Mouse (Mus musculus) neural tube, embryonic 14.5 days (tissue): ENCODE results near the gene Mknk1. TPM values are rescaled to one million over a fixed set of nuclear protein-coding genes. Genes with fewer than 3 reads are reported as not detected.

Source experiments
- ATAC-seq: fragments of 200-750 bp; cut with Nextera tagmentation; 2 replicates; pipeline ENCODE4 v1.8.0; 2017; ENCODE audit warnings: low read depth, mild to moderate bottlenecking, moderate TSS enrichment, moderate library complexity
- H3K27ac ChIP-seq: fragments of 300-500 bp; sonication (generic); 2 replicates; pipeline ENCODE4 v1.5.1; 2014; ENCODE audit warnings: low read depth, mild to moderate bottlenecking, control low read depth, low read length, moderate library complexity, mixed read lengths
- H3K27me3 ChIP-seq: fragments of 300-500 bp; sonication (generic); 2 replicates; pipeline ENCODE4 v1.6.1; 2014; ENCODE audit warnings: low read length; ENCODE audit not compliant: control insufficient read depth, insufficient read depth
- H3K36me3 ChIP-seq: fragments of 300-500 bp; sonication (generic); 2 replicates; pipeline ENCODE4 v1.6.1; 2014; ENCODE audit warnings: low read length, mixed read lengths; ENCODE audit not compliant: control insufficient read depth, insufficient read depth
- H3K4me1 ChIP-seq: fragments of 300-500 bp; sonication (generic); 2 replicates; pipeline ENCODE4 v1.6.1; 2014; ENCODE audit warnings: low read length; ENCODE audit not compliant: control insufficient read depth, insufficient read depth
- H3K4me2 ChIP-seq: fragments of 300-500 bp; sonication (generic); 2 replicates; pipeline ENCODE4 v1.6.1; 2014; ENCODE audit warnings: mild to moderate bottlenecking, low read depth, low read length, control low read depth
- H3K4me3 ChIP-seq: fragments of 300-500 bp; sonication (generic); 2 replicates; pipeline ENCODE4 v1.5.1; 2014; ENCODE audit warnings: low read depth, low read length, control low read depth, mixed read lengths
- H3K9ac ChIP-seq: fragments of 300-500 bp; sonication (generic); replicated peaks from 2 replicates; pipeline ENCODE4 v1.6.1; 2014; ENCODE audit warnings: low read depth, mild to moderate bottlenecking, control low read depth, low read length, mixed read lengths
- H3K9me3 ChIP-seq: fragments of 300-500 bp; sonication (generic); 2 replicates; pipeline ENCODE4 v1.6.1; 2016; ENCODE audit warnings: low read length; ENCODE audit not compliant: control insufficient read depth
- WGBS: fragments of 180-500 bp; shearing (Covaris S2); extraction: QIAGEN DNeasy Blood & Tissue Kit; methylation state at CpG from one replicate; pipeline ENCODE4 v1.1.7; 2014; 5-methylcytosine and 5-hydroxymethylcytosine counted together
- polyA plus RNA-seq: library from polyadenylated mRNA; unstranded; fragments of >200 nt; fragmentation: Nextera tagmentation; extraction: Ambion mirVana; gene quantifications from 2 replicates; pipeline ENCODE4 v1.2.1, GENCODE M21; 2014

The Mknk1 gene
- polyA plus RNA-seq, 1 experiment from 2014 or later, result 19.9 TPM

- WGBS, result 55% methylated on average over 2 of the region's 2 CpGs
- H3K9ac ChIP-seq, result no peak overlapping the region
- H3K27ac ChIP-seq, result no peak overlapping the region
- H3K4me3 ChIP-seq, result no peak overlapping the region
- H3K27me3 ChIP-seq, result no peaks in the 10 kb centered on the region
- H3K4me1 ChIP-seq, result no peaks in the 10 kb centered on the region
- ATAC-seq, result no peak
- no peaks in the 10 kb centered on the region for H3K36me3 ChIP-seq
- no peaks in the 10 kb centered on the region for H3K9me3 ChIP-seq
- no peak overlapping the region for H3K4me2 ChIP-seq
Measured at GRCm38 (mm10) chr4:115832040-115832439, 7.0 kb upstream of the Mknk1 start.

GRCm38 (mm10) chr4:115835576-115835975 lies 3.4 kb upstream of the Mknk1 start:
- WGBS, result 81% methylated on average over 2 of the region's 2 CpGs
- no peak overlapping the region for H3K9ac ChIP-seq
- H3K27me3 ChIP-seq, result no peaks in the 10 kb centered on the region

GRCm38 (mm10) chr4:115838196-115838595 lies 802 bp upstream of the Mknk1 start:
- Histone ChIP-seq H3K27ac (no peak overlapping the region), H3K4me3 (no peak overlapping the region), H3K27me3 (no peaks in the 10 kb centered on the region), H3K4me2 (peak overlapping the region; percentile 75; the same call in 1 of the 2 replicates), H3K9ac (no peak overlapping the region), H3K9me3 (no peaks in the 10 kb centered on the region), H3K4me1 (peaks cover 5% of the 10 kb centered on the region; the same call in 1 of the 2 replicates), H3K36me3 (no peaks in the 10 kb centered on the region)
- ATAC-seq, result no peak
- 60% methylated on average over 4 of the region's 4 CpGs for WGBS

More at GRCm38 (mm10) chr4:115835576-115835975, 3.4 kb upstream of the Mknk1 start:
- Histone ChIP-seq H3K9me3 (no peaks in the 10 kb centered on the region), H3K36me3 (no peaks in the 10 kb centered on the region), H3K4me3 (no peak overlapping the region), H3K4me1 (peaks cover 5% of the 10 kb centered on the region; the same call in 1 of the 2 replicates), H3K4me2 (no peak overlapping the region), H3K27ac (no peak overlapping the region)
- no peak for ATAC-seq

- Histone ChIP-seq H3K4me1 (peaks cover 5% of the 10 kb centered on the region; the same call in 1 of the 2 replicates), H3K27ac (no peak overlapping the region), H3K36me3 (no peaks in the 10 kb centered on the region), H3K9me3 (no peaks in the 10 kb centered on the region), H3K9ac (no peak overlapping the region), H3K27me3 (no peaks in the 10 kb centered on the region), H3K4me2 (peak overlapping the region; percentile 75), H3K4me3 (peak overlapping the region; percentile 62; the same call in 1 of the 2 replicates)
- 64% methylated on average over 4 of the region's 4 CpGs for WGBS
- ATAC-seq, result no peak
Measured at GRCm38 (mm10) chr4:115839956-115840355, 958 bp downstream of the Mknk1 start.

GRCm38 (mm10) chr4:115840842-115841241 lies 1.8 kb downstream of the Mknk1 start:
- Histone ChIP-seq H3K27me3 (no peaks in the 10 kb centered on the region), H3K4me2 (no peak overlapping the region), H3K9ac (no peak overlapping the region), H3K4me3 (no peak overlapping the region), H3K9me3 (no peaks in the 10 kb centered on the region), H3K4me1 (peaks cover 5% of the 10 kb centered on the region; the same call in 1 of the 2 replicates), H3K27ac (no peak overlapping the region), H3K36me3 (no peaks in the 10 kb centered on the region)
- 92% methylated on average over 4 of the region's 4 CpGs for WGBS
- ATAC-seq, result no peak

- 56% methylated on average over 2 of the region's 2 CpGs for WGBS
Measured at GRCm38 (mm10) chr4:115846656-115847055, 7.7 kb downstream of the Mknk1 start.

GRCm38 (mm10) chr4:115847377-115847776 lies 8.4 kb downstream of the Mknk1 start:
- Histone ChIP-seq H3K36me3 (peaks cover 3% of the 10 kb centered on the region; the same call in 1 of the 2 replicates), H3K4me1 (no peaks in the 10 kb centered on the region), H3K27me3 (no peaks in the 10 kb centered on the region), H3K9ac (no peak overlapping the region), H3K4me2 (no peak overlapping the region), H3K4me3 (no peak overlapping the region), H3K9me3 (no peaks in the 10 kb centered on the region), H3K27ac (no peak overlapping the region)
- ATAC-seq, result no peak
- 70% methylated on average over 5 of the region's 5 CpGs for WGBS

More at GRCm38 (mm10) chr4:115846656-115847055, 7.7 kb downstream of the Mknk1 start:
- Histone ChIP-seq H3K27ac (no peak overlapping the region), H3K4me2 (no peak overlapping the region), H3K9me3 (no peaks in the 10 kb centered on the region), H3K36me3 (peaks cover 3% of the 10 kb centered on the region; the same call in 1 of the 2 replicates), H3K9ac (no peak overlapping the region), H3K27me3 (no peaks in the 10 kb centered on the region), H3K4me3 (no peak overlapping the region), H3K4me1 (no peaks in the 10 kb centered on the region)
- no peak for ATAC-seq

- Histone ChIP-seq H3K4me1 (no peaks in the 10 kb centered on the region), H3K9ac (no peak overlapping the region), H3K9me3 (no peaks in the 10 kb centered on the region), H3K4me3 (no peak overlapping the region), H3K36me3 (peaks cover 3% of the 10 kb centered on the region; the same call in 1 of the 2 replicates), H3K4me2 (no peak overlapping the region), H3K27ac (no peak overlapping the region), H3K27me3 (no peaks in the 10 kb centered on the region)
- no peak for ATAC-seq
- 100% methylated on average over 1 of the region's 1 CpGs for WGBS
Measured at GRCm38 (mm10) chr4:115848083-115848482, 9.1 kb downstream of the Mknk1 start.

- H3K36me3 ChIP-seq, result peaks cover 3% of the 10 kb centered on the region; the same call in 1 of the 2 replicates
- no peaks in the 10 kb centered on the region for H3K9me3 ChIP-seq
- H3K4me1 ChIP-seq, result no peaks in the 10 kb centered on the region
- no peak overlapping the region for H3K4me2 ChIP-seq
- no peak overlapping the region for H3K27ac ChIP-seq
- no peak for ATAC-seq
- H3K4me3 ChIP-seq, result no peak overlapping the region
- 66% methylated on average over 8 of the region's 8 CpGs for WGBS
- no peak overlapping the region for H3K9ac ChIP-seq
- H3K27me3 ChIP-seq, result no peaks in the 10 kb centered on the region
Measured at GRCm38 (mm10) chr4:115848990-115849677, 10.1 kb downstream of the Mknk1 start.
